Mouse (Mus musculus) CH12.LX (cell line): ENCODE data around the gene Mlxip. TPM values are rescaled to one million over a fixed set of nuclear protein-coding genes. Genes with fewer than 3 reads are reported as not detected.

ENCODE experiments used
- DNase-seq: peaks from one replicate; pipeline ENCODE4 v3.0.0-alpha.2; 2013; ENCODE audit errors: extremely low read depth
- H3K27ac ChIP-seq: 2 replicates; pipeline ENCODE4 v1.5.1; 2012; ENCODE audit warnings: low read depth, mild to moderate bottlenecking, control low read depth, moderate library complexity; ENCODE audit not compliant: insufficient read depth
- H3K27me3 ChIP-seq: replicated peaks from 2 replicates; pipeline ENCODE3; 2012; ENCODE audit warnings: inconsistent platforms
- H3K36me3 ChIP-seq, 2 experiments: replicated peaks in 1 of 2; 2 replicates each; pipeline versions ENCODE3 to v1.6.1; 2012; ENCODE audit warnings: inconsistent platforms in 1 of 2, low read length in 1 of 2, mild to moderate bottlenecking in 1 of 2, mixed read lengths in 1 of 2, moderate library complexity in 1 of 2; ENCODE audit not compliant: control insufficient read depth in 1 of 2, insufficient read depth in 1 of 2
- H3K4me1 ChIP-seq, 2 experiments: 2 replicates each; pipeline ENCODE4 v1.6.1; 2012; ENCODE audit warnings: inconsistent platforms in 1 of 2, moderate library complexity in 1 of 2; ENCODE audit not compliant: insufficient read depth in 2 of 2, control insufficient read depth in 1 of 2
- H3K4me2 ChIP-seq: 2 replicates; pipeline ENCODE4 v1.6.1; 2012; ENCODE audit warnings: low read depth, mild to moderate bottlenecking, control low read depth; ENCODE audit not compliant: poor library complexity, insufficient read depth, severe bottlenecking
- H3K4me3 ChIP-seq, 3 experiments: fragments of 150-350 bp in 1 of 3; sonication (generic) in 1 of 3; replicated peaks in 1 of 3; 2 replicates each; pipeline versions ENCODE3 to v1.5.1; 2011 to 2012; ENCODE audit warnings: low read depth in 2 of 3, low read length in 2 of 3, mild to moderate bottlenecking in 2 of 3, moderate library complexity in 2 of 3, control low read depth in 1 of 3, improper control_type of control experiment in 1 of 3, inconsistent platforms in 1 of 3, mixed read lengths in 1 of 3; ENCODE audit not compliant: poor library complexity in 1 of 3
- H3K79me2 ChIP-seq: replicated peaks from 2 replicates; pipeline ENCODE4 v1.6.1; 2012; ENCODE audit warnings: mild to moderate bottlenecking, moderate library complexity; ENCODE audit not compliant: control insufficient read depth, poor library complexity, insufficient read depth, severe bottlenecking; ENCODE audit errors: extremely low read depth
- H3K9ac ChIP-seq: 2 replicates; pipeline ENCODE4 v1.6.1; 2012; ENCODE audit warnings: low read depth, mild to moderate bottlenecking, control low read depth, moderate library complexity; ENCODE audit not compliant: insufficient read depth
- H3K9me3 ChIP-seq: replicated peaks from 2 replicates; pipeline ENCODE3; 2012; ENCODE audit warnings: low read length, inconsistent platforms, mixed read lengths
- BHLHE40 ChIP-seq: IDR thresholded peaks from 2 replicates; pipeline ENCODE4 v1.6.1; 2011; ENCODE audit warnings: mild to moderate bottlenecking, low read depth, low read length, improper control_type of control experiment
- CHD2 ChIP-seq: IDR thresholded peaks from 2 replicates; pipeline ENCODE4 v1.6.1; 2011; ENCODE audit warnings: low read length, improper control_type of control experiment
- CTCF ChIP-seq, 2 experiments: IDR thresholded peaks in 1 of 2; conservative IDR thresholded peaks in 1 of 2; 2 replicates each; pipeline ENCODE4 v1.5.1; 2011 to 2012; ENCODE audit warnings: low read depth in 2 of 2, low read length in 2 of 2, improper control_type of control experiment in 1 of 2, inconsistent platforms in 1 of 2, mild to moderate bottlenecking in 1 of 2, moderate library complexity in 1 of 2
- E2F4 ChIP-seq: IDR thresholded peaks from 2 replicates; pipeline ENCODE4 v1.6.1; 2011; ENCODE audit warnings: low read depth, low read length, improper control_type of control experiment; ENCODE audit not compliant: insufficient replicate concordance
- ELF1 ChIP-seq: IDR thresholded peaks from 2 replicates; pipeline ENCODE4 v1.6.1; 2014; ENCODE audit warnings: low read depth, mild to moderate bottlenecking, inconsistent platforms, low read length, improper control_type of control experiment
- ETS1 ChIP-seq: conservative IDR thresholded peaks from 2 replicates; pipeline ENCODE4 v1.6.1; 2012; ENCODE audit warnings: low read depth, mild to moderate bottlenecking, inconsistent platforms, low read length, improper control_type of control experiment, moderate library complexity
- GABPA ChIP-seq: IDR thresholded peaks from 2 replicates; pipeline ENCODE4 v1.6.1; 2012; ENCODE audit warnings: low read depth, low read length, improper control_type of control experiment, inconsistent platforms; ENCODE audit not compliant: insufficient replicate concordance
- HCFC1 ChIP-seq: IDR thresholded peaks from 2 replicates; pipeline ENCODE4 v1.6.1; 2012; ENCODE audit warnings: low read depth, mild to moderate bottlenecking, inconsistent platforms, low read length, improper control_type of control experiment
- IRF4 ChIP-seq: IDR thresholded peaks from 2 replicates; pipeline ENCODE4 v1.6.1; 2014; ENCODE audit warnings: low read depth, mild to moderate bottlenecking, inconsistent platforms, low read length, improper control_type of control experiment
- JUN ChIP-seq: IDR thresholded peaks from 2 replicates; pipeline ENCODE4 v1.6.1; 2011; ENCODE audit warnings: low read depth, mild to moderate bottlenecking, low read length, improper control_type of control experiment, moderate library complexity; ENCODE audit not compliant: insufficient read depth
- MAFK ChIP-seq: IDR thresholded peaks from 2 replicates; pipeline ENCODE4 v1.6.1; 2011; ENCODE audit warnings: low read length, improper control_type of control experiment; ENCODE audit not compliant: insufficient replicate concordance
- MAZ ChIP-seq: IDR thresholded peaks from 2 replicates; pipeline ENCODE4 v1.6.1; 2012; ENCODE audit warnings: low read depth, mild to moderate bottlenecking, inconsistent platforms, low read length, improper control_type of control experiment, moderate library complexity
- MXI1 ChIP-seq: IDR thresholded peaks from 2 replicates; pipeline ENCODE4 v1.6.1; 2011; ENCODE audit warnings: mild to moderate bottlenecking, low read depth, low read length, improper control_type of control experiment
- MYC ChIP-seq: IDR thresholded peaks from 2 replicates; pipeline ENCODE4 v1.6.1; 2011; ENCODE audit warnings: low read depth, mild to moderate bottlenecking, improper control_type of control experiment, low read length
- NELFE ChIP-seq: IDR thresholded peaks from 2 replicates; pipeline ENCODE4 v1.6.1; 2011; ENCODE audit warnings: low read depth, low read length, improper control_type of control experiment
- NRF1 ChIP-seq: IDR thresholded peaks from 2 replicates; pipeline ENCODE4 v1.6.1; 2014; ENCODE audit warnings: low read depth, mild to moderate bottlenecking, inconsistent platforms, low read length, improper control_type of control experiment, moderate library complexity
- POLR2A ChIP-seq: IDR thresholded peaks from 2 replicates; pipeline ENCODE4 v1.6.1; 2011; ENCODE audit warnings: low read depth, mild to moderate bottlenecking, improper control_type of control experiment, low read length
- POLR2AphosphoS2 ChIP-seq: IDR thresholded peaks from 2 replicates; pipeline ENCODE4 v1.6.1; 2011; ENCODE audit warnings: low read depth, low read length, improper control_type of control experiment
- RAD21 ChIP-seq: IDR thresholded peaks from 2 replicates; pipeline ENCODE4 v1.6.1; 2011; ENCODE audit warnings: low read depth, mild to moderate bottlenecking, low read length, improper control_type of control experiment, moderate library complexity
- RCOR1 ChIP-seq: conservative IDR thresholded peaks from 2 replicates; pipeline ENCODE4 v1.6.1; 2012; ENCODE audit warnings: low read depth, mild to moderate bottlenecking, inconsistent platforms, low read length, improper control_type of control experiment
- SMC3 ChIP-seq: IDR thresholded peaks from 2 replicates; pipeline ENCODE4 v1.6.1; 2011; ENCODE audit warnings: low read depth, low read length, improper control_type of control experiment
- TBP ChIP-seq: conservative IDR thresholded peaks from 2 replicates; pipeline ENCODE4 v1.6.1; 2011; ENCODE audit warnings: low read depth, low read length, improper control_type of control experiment
- TCF12 ChIP-seq: IDR thresholded peaks from 2 replicates; pipeline ENCODE4 v1.6.1; 2014; ENCODE audit warnings: low read depth, mild to moderate bottlenecking, inconsistent platforms, low read length, improper control_type of control experiment
- USF1 ChIP-seq: IDR thresholded peaks from 2 replicates; pipeline ENCODE4 v1.6.1; 2014; ENCODE audit warnings: low read depth, mild to moderate bottlenecking, inconsistent platforms, low read length, improper control_type of control experiment
- ZC3H11A ChIP-seq: IDR thresholded peaks from 2 replicates; pipeline ENCODE4 v1.6.1; 2012; ENCODE audit warnings: low read depth, mild to moderate bottlenecking, inconsistent platforms, low read length, improper control_type of control experiment
- ZKSCAN1 ChIP-seq: IDR thresholded peaks from 2 replicates; pipeline ENCODE4 v1.6.1; 2012; ENCODE audit warnings: low read depth, inconsistent platforms, low read length, improper control_type of control experiment, borderline replicate concordance
- dilution Hi-C: fragments of 300-500 bp; cut with MboI; formaldehyde crosslinking; loops from 2 replicates; pipeline ENCODE4 v1.14.3; 2020; ENCODE audit warnings: low sequenced_read_pairs; ENCODE audit not compliant: extremely low pct_unique_long_range_greater_than_20kb, extremely low pct_ligation_motif_present
- in situ Hi-C: fragments of 300-500 bp; cut with MboI; formaldehyde crosslinking; loops from 3 replicates; pipeline ENCODE4 v1.14.3; 2019; ENCODE audit warnings: low sequenced_read_pairs, low pct_ligation_motif_present, low pct_unique_long_range_greater_than_20kb, mixed read lengths
- polyA plus RNA-seq: library from polyadenylated mRNA; unstranded; fragments of >175 nt; gene quantifications from 2 replicates; pipeline ENCODE4 v1.2.1, GENCODE M21; 2012; ENCODE audit warnings: low read depth; ENCODE audit not compliant: insufficient read length
- total RNA-seq, 2 experiments: library from RNA; depleted of rRNA; stranded (reverse); fragments of 300-350 nt in 1 of 2; fragments of >200 nt in 1 of 2; gene quantifications; 2 replicates each; pipeline ENCODE4 v1.2.3; 2012 to 2014

Gene Mlxip
- total and polyA plus RNA-seq, 3 experiments: 4.3 to 17.9 (median 7.4) TPM

- Histone ChIP-seq H3K27me3 (no peaks in the 10 kb centered on the region), H3K27ac (no peak overlapping the region), H3K9me3 (no peaks in the 10 kb centered on the region), H3K4me1 (peaks cover 2 to 5% of the 10 kb centered on the region in 2 experiments; a peak in 3 of 4 replicates), H3K36me3 (peaks cover 13 to 73% of the 10 kb centered on the region in 2 experiments), H3K4me2 (no peak overlapping the region), H3K79me2 (no peaks in the 10 kb centered on the region), H3K4me3 (no peak overlapping the region), H3K9ac (no peak overlapping the region)
- TF ChIP-seq RCOR1 (no peak), ELF1 (no peak), MYC (no peak), CTCF (conservative IDR thresholded peaks at IDR 0.05 in 1 of 2, IDR thresholded peaks at IDR 0.05 in 1 of 2; ENCODE audit: low read depth in 2 of 2, low read length in 2 of 2) (no peak), USF1 (no peak), POLR2AphosphoS2 (no peak), ZKSCAN1 (no peak), MXI1 (no peak), TCF12 (no peak), ETS1 (no peak), GABPA (no peak), NELFE (no peak)
- no peak for DNase-seq
- in situ Hi-C loops (no loop called here), dilution Hi-C loops (no loop called here)
Observed at GRCm38 (mm10) chr5:123364302-123364971, 30.2 kb upstream of the Mlxip start.

GRCm38 (mm10) chr5:123368869-123369488, 25.6 kb upstream of the Mlxip start:
- no peak overlapping the region for H3K27ac ChIP-seq
- H3K4me3 ChIP-seq: no peak overlapping the region
- no peaks in the 10 kb centered on the region for H3K27me3 ChIP-seq
- in situ Hi-C loops: no loop called here
- H3K79me2 ChIP-seq: no peaks in the 10 kb centered on the region
- dilution Hi-C loops: no loop called here
- H3K9me3 ChIP-seq: no peaks in the 10 kb centered on the region
- no peak overlapping the region for H3K4me2 ChIP-seq
- TF ChIP-seq MAFK: no peak
- TF ChIP-seq CHD2: no peak
- TF ChIP-seq E2F4: no peak
- no peak for TF ChIP-seq JUN
- no peak for TF ChIP-seq TCF12
- no peak for TF ChIP-seq POLR2AphosphoS2
- TF ChIP-seq NRF1: no peak
- TF ChIP-seq CTCF (conservative IDR thresholded peaks at IDR 0.05 in 1 of 2, IDR thresholded peaks at IDR 0.05 in 1 of 2; ENCODE audit: low read depth in 2 of 2, low read length in 2 of 2): peak; percentile 94 to 98
- peak; percentile 77 for TF ChIP-seq RAD21
- no peak for TF ChIP-seq POLR2A
- no peak for TF ChIP-seq GABPA
- no peak for TF ChIP-seq HCFC1
- TF ChIP-seq TBP: no peak
- no peak for TF ChIP-seq BHLHE40
- no peak for TF ChIP-seq IRF4
- TF ChIP-seq SMC3: peak; percentile 92
- TF ChIP-seq MAZ: no peak
- TF ChIP-seq RCOR1: no peak
- TF ChIP-seq ZC3H11A: peak; percentile 37; the same call in 1 of the 2 replicates
- peak; percentile 65 for DNase-seq
- no peak overlapping the region for H3K9ac ChIP-seq
- peaks cover 27 to 75% of the 10 kb centered on the region in 2 experiments for H3K36me3 ChIP-seq
- peaks cover 2 to 3% of the 10 kb centered on the region in 2 experiments; a peak in 3 of 4 replicates for H3K4me1 ChIP-seq
